Comparison of ENCODE assay signal across 22 mouse cellular contexts in the genomic region with DNA sequence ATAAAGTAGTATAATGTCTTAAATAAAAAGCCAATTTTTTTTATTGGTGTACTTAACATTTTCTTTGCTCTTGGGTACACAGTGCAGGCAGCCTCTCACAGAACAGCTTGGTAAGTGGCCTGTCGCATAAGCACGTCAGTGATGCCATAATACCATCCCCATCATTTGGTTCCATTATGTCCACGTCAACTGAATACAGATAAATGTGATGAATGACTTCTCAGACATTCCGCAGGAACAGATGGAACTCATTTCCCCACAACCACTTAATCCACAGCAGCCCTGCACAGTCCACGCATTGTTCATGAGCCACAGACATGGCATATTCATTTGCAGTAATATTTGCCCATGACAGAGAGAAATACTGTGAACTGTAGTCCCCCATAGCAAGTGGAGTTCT.
A peak's percentile ranks its signal among the peaks of the same experiment; 100 is the strongest.
DNase-seq lines count a peak whose midpoint lies in the region; ATAC-seq and TF ChIP-seq lines count a peak whose summit lies in the region.
"Had no signal": no experiment of that assay in that cellular context is flagged by ENCODE, and none has a peak within 500 bp of the region (broad histone marks: within the 10 kb centered on the region; RNA-seq: fewer than 3 reads in every experiment).

No protein-coding gene starts in this region.

- ATAC-seq in embryonic facial prominence, embryonic 11.5 days (replicated peaks; ENCODE audit: insufficient number of reproducible peaks, low FRiP score, low TSS enrichment, low read depth) = 0 out of 2 replicates have a peak, but pooled peaks have one; percentile 34
- ATAC-seq in neural tube, embryonic 13.5 days (ENCODE audit: low read depth) = peak; percentile 71
- no peak for ATAC-seq in intestine, postnatal 0 days
- ATAC-seq: activated CD4-positive, CD25-positive, alpha-beta regulatory T cell, adult 4 months; CD4-positive, CD25-positive, alpha-beta regulatory T cell, adult 4 months; lung, postnatal 0 days had no signal

- DNase-seq in embryo, embryonic 11 days = peak; percentile 18
- DNase-seq in embryo, embryonic 9.5 days (ENCODE audit: extremely low spot score) = no peak
- peak; percentile 10 for DNase-seq in layer of hippocampus, adult 9-11 months
- DNase-seq in layer of hippocampus, adult 8-10 months (ENCODE audit: low spot score in 2 of 2) = no peak
- peak; percentile 51 for DNase-seq in embryonic facial prominence, embryonic 11.5 days (ENCODE audit: low spot score)
- DNase-seq: adrenal gland, postnatal 25 days; cerebellum, adult 18-20 months; cerebellum, postnatal 25 days; gastrocnemius, adult 2 months; heart, postnatal 14 days; kidney, adult 2 months; kidney, postnatal 10 days; liver; thymus, postnatal 25 days had no signal

- H3K4me1 ChIP-seq in embryonic facial prominence, embryonic 11.5 days (ENCODE audit: control insufficient read depth, insufficient read depth, low read length) = no peaks in the 10 kb centered on the region
- no peaks in the 10 kb centered on the region for H3K4me1 ChIP-seq in neural tube, embryonic 13.5 days (replicated peaks)
- H3K4me1 ChIP-seq in intestine, postnatal 0 days (replicated peaks; ENCODE audit: control insufficient read depth, insufficient read depth, low read length) = no peaks in the 10 kb centered on the region
- H3K4me1 ChIP-seq: embryonic facial prominence, embryonic 15.5 days; midbrain, embryonic 12.5 days had no signal

- WGBS in embryonic facial prominence, embryonic 11.5 days = 40% methylated on average over 5 of the region's 5 CpGs
- 52% methylated on average over 5 of the region's 5 CpGs for WGBS in neural tube, embryonic 13.5 days
- 73% methylated on average over 5 of the region's 5 CpGs for WGBS in intestine, postnatal 0 days

- H3K9ac ChIP-seq in embryonic facial prominence, embryonic 11.5 days (replicated peaks; ENCODE audit: low read length) = no peak overlapping the region
- H3K9ac ChIP-seq in neural tube, embryonic 13.5 days = no peak overlapping the region
- no peak overlapping the region for H3K9ac ChIP-seq in intestine, postnatal 0 days (ENCODE audit: low read depth, low read length)
- H3K9ac ChIP-seq: embryonic facial prominence, embryonic 15.5 days; midbrain, embryonic 12.5 days had no signal

- H3K4me2 ChIP-seq in embryonic facial prominence, embryonic 11.5 days (ENCODE audit: low read depth, low read length) = no peak overlapping the region
- no peak overlapping the region for H3K4me2 ChIP-seq in neural tube, embryonic 13.5 days
- H3K4me2 ChIP-seq in intestine, postnatal 0 days (replicated peaks; ENCODE audit: low read depth) = no peak overlapping the region
- H3K4me2 ChIP-seq: embryonic facial prominence, embryonic 15.5 days; heart, embryonic 11.5 days; midbrain, embryonic 12.5 days had no signal

- no peaks in the 10 kb centered on the region for H3K9me3 ChIP-seq in embryonic facial prominence, embryonic 11.5 days (replicated peaks; ENCODE audit: control insufficient read depth, low read length)
- H3K9me3 ChIP-seq in neural tube, embryonic 13.5 days = no peaks in the 10 kb centered on the region
- no peaks in the 10 kb centered on the region for H3K9me3 ChIP-seq in intestine, postnatal 0 days (ENCODE audit: control insufficient read depth)
- H3K9me3 ChIP-seq: embryonic facial prominence, embryonic 15.5 days; midbrain, embryonic 12.5 days had no signal

- no peaks in the 10 kb centered on the region for H3K27me3 ChIP-seq in embryonic facial prominence, embryonic 11.5 days (ENCODE audit: control insufficient read depth, insufficient read depth, low read length)
- H3K27me3 ChIP-seq in neural tube, embryonic 13.5 days = no peaks in the 10 kb centered on the region
- no peaks in the 10 kb centered on the region for H3K27me3 ChIP-seq in intestine, postnatal 0 days (replicated peaks; ENCODE audit: control insufficient read depth, insufficient read depth, low read length)
- H3K27me3 ChIP-seq: embryonic facial prominence, embryonic 15.5 days; midbrain, embryonic 12.5 days had no signal

- H3K27ac ChIP-seq in embryonic facial prominence, embryonic 11.5 days (replicated peaks; ENCODE audit: low read depth, low read length) = no peak overlapping the region
- no peak overlapping the region for H3K27ac ChIP-seq in neural tube, embryonic 13.5 days (replicated peaks)
- H3K27ac ChIP-seq in intestine, postnatal 0 days (ENCODE audit: low read depth, low read length) = no peak overlapping the region
- H3K27ac ChIP-seq: embryonic facial prominence, embryonic 15.5 days; gastrocnemius, adult 2 months; midbrain, embryonic 12.5 days had no signal

- no peak overlapping the region for H3K4me3 ChIP-seq in embryonic facial prominence, embryonic 11.5 days (ENCODE audit: low read depth, low read length)
- H3K4me3 ChIP-seq in neural tube, embryonic 13.5 days = no peak overlapping the region
- no peak overlapping the region for H3K4me3 ChIP-seq in intestine, postnatal 0 days (ENCODE audit: low read depth, low read length)
- H3K4me3 ChIP-seq: embryonic facial prominence, embryonic 15.5 days; gastrocnemius, adult 2 months; midbrain, embryonic 12.5 days had no signal

- H3K36me3 ChIP-seq in embryonic facial prominence, embryonic 11.5 days (replicated peaks; ENCODE audit: control insufficient read depth, insufficient read depth, low read depth, low read length) = no peaks in the 10 kb centered on the region
- no peaks in the 10 kb centered on the region for H3K36me3 ChIP-seq in neural tube, embryonic 13.5 days
- H3K36me3 ChIP-seq in intestine, postnatal 0 days (ENCODE audit: control insufficient read depth, insufficient read depth) = no peaks in the 10 kb centered on the region
- H3K36me3 ChIP-seq: embryonic facial prominence, embryonic 15.5 days; midbrain, embryonic 12.5 days had no signal

- no peak for TF ChIP-seq CTCF in intestine, postnatal 0 days (IDR thresholded peaks at IDR 0.05; ENCODE audit: low read depth)

Comparison
In these comparisons a context has a peak if more than half of its experiments do, and no peak if none do; other contexts are left out.
1. DNase-seq: peak in embryo, embryonic 11 days (single experiment), layer of hippocampus, adult 9-11 months (single experiment) and embryonic facial prominence, embryonic 11.5 days (single experiment); none in embryo, embryonic 9.5 days (single experiment) and layer of hippocampus, adult 8-10 months (0 of 2).